Mouse (Mus musculus) myocyte (in vitro differentiated cells): ENCODE measurements at regions not wholly inside any gene's neighbourhood (a gene's known extent, or its start where the extent isn't known, plus 50 kb on each side); places are given as distances from the start of the nearest gene placed in this dataset.

Experiments
- H3K27me3 ChIP-seq: one replicate; pipeline ENCODE4 v1.6.1; 2011; ENCODE audit not compliant: control insufficient read depth, insufficient read depth, insufficient read length
- H3K36me3 ChIP-seq: one replicate; pipeline ENCODE4 v1.6.1; 2011; ENCODE audit not compliant: control insufficient read depth, insufficient read depth
- H3K4me2 ChIP-seq: one replicate; pipeline ENCODE4 v1.6.1; 2011; ENCODE audit warnings: low read depth, control low read depth
- H3K4me3 ChIP-seq: one replicate; pipeline ENCODE4 v1.5.1; 2011; ENCODE audit warnings: mild to moderate bottlenecking, control low read depth, moderate library complexity
- H3K79me2 ChIP-seq: one replicate; pipeline ENCODE4 v1.6.1; 2011; ENCODE audit not compliant: control insufficient read depth, insufficient read depth
- H3ac ChIP-seq: one replicate; pipeline ENCODE4 v1.6.1; 2011; ENCODE audit not compliant: control insufficient read depth, insufficient read length
- CEBPB ChIP-seq: IDR thresholded peaks from 2 replicates; pipeline ENCODE4 v1.6.1; 2011; ENCODE audit warnings: mild to moderate bottlenecking, moderate library complexity; ENCODE audit not compliant: poor library complexity, insufficient read depth, severe bottlenecking
- E2F4 ChIP-seq: IDR thresholded peaks from one replicate; pipeline ENCODE4 v1.6.1; 2011; ENCODE audit warnings: mild to moderate bottlenecking, control low read depth, moderate library complexity; ENCODE audit not compliant: insufficient read depth
- MAX ChIP-seq: IDR thresholded peaks from one replicate; pipeline ENCODE4 v1.6.1; 2011; ENCODE audit warnings: low read depth, mild to moderate bottlenecking, control low read depth
- MYOD1 ChIP-seq, 3 experiments: IDR thresholded peaks; one replicate each; pipeline ENCODE4 v1.6.1; 2011; ENCODE audit warnings: control low read depth in 2 of 3, low read depth in 2 of 3, mild to moderate bottlenecking in 2 of 3, moderate library complexity in 1 of 3; ENCODE audit not compliant: insufficient read length in 2 of 3, control insufficient read depth in 1 of 3
- MYOG ChIP-seq, 3 experiments: IDR thresholded peaks; one replicate each; pipeline ENCODE4 v1.6.1; 2011; ENCODE audit warnings: control low read depth in 2 of 3, low read depth in 2 of 3, mild to moderate bottlenecking in 2 of 3; ENCODE audit not compliant: insufficient read length in 2 of 3, control insufficient read depth in 1 of 3, insufficient read depth in 1 of 3
- POLR2A ChIP-seq: IDR thresholded peaks from one replicate; pipeline ENCODE4 v1.6.1; 2011; ENCODE audit warnings: low read depth, mild to moderate bottlenecking, control low read depth, moderate library complexity; ENCODE audit not compliant: insufficient read length
- POLR2AphosphoS2 ChIP-seq: IDR thresholded peaks from one replicate; pipeline ENCODE4 v1.6.1; 2011; ENCODE audit warnings: low read depth, control low read depth; ENCODE audit not compliant: insufficient read length
- REST ChIP-seq: IDR thresholded peaks from one replicate; pipeline ENCODE4 v1.6.1; 2011; ENCODE audit warnings: mild to moderate bottlenecking, control low read depth, moderate library complexity; ENCODE audit not compliant: insufficient read depth, insufficient read length
- SRF ChIP-seq: IDR thresholded peaks from one replicate; pipeline ENCODE4 v1.6.1; 2011; ENCODE audit warnings: low read depth; ENCODE audit not compliant: control insufficient read depth, insufficient read length
- TCF12 ChIP-seq: IDR thresholded peaks from one replicate; pipeline ENCODE4 v1.6.1; 2011; ENCODE audit warnings: mild to moderate bottlenecking, control low read depth; ENCODE audit not compliant: poor library complexity, insufficient read depth, severe bottlenecking
- TCF3 ChIP-seq: IDR thresholded peaks from one replicate; pipeline ENCODE4 v1.6.1; 2011; ENCODE audit warnings: low read depth, control low read depth; ENCODE audit not compliant: insufficient read length
- USF1 ChIP-seq: IDR thresholded peaks from one replicate; pipeline ENCODE4 v1.6.1; 2011; ENCODE audit warnings: low read depth, mild to moderate bottlenecking, control low read depth, moderate library complexity

DNA sequence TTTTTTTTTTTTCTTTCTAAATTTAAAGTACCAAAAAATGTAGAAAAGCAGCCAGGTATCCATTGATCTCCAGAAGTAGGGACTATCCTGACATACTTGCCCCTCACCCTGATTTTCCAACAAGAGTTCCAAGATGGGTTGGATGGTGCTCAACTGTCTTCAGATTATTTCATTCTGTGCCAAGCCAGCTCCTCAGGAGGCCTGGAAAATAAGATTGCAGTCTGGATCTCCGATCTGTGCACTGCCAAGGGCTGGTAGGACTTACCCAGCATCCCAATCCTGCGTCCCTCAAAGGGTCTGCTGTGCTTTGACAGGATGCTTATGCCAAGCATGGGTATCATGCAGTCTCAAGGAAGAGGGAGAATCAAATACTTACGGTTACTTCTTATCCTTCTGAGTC lies 517.8 kb upstream of the Tnp1 start:
- H3K79me2 ChIP-seq, result no peaks in the 10 kb centered on the region
- H3K36me3 ChIP-seq, result no peaks in the 10 kb centered on the region
- H3K4me3 ChIP-seq, result no peak overlapping the region
- H3ac ChIP-seq, result no peak overlapping the region
- no peaks in the 10 kb centered on the region for H3K27me3 ChIP-seq
- H3K4me2 ChIP-seq, result no peak overlapping the region
- no peak for TF ChIP-seq TCF3

- TF ChIP-seq TCF12, result no peak
- TF ChIP-seq E2F4, result no peak
- no peak for TF ChIP-seq CEBPB
- TF ChIP-seq MYOD1 (IDR thresholded peaks at IDR 0.05; ENCODE audit: control insufficient read depth in 1 of 3, insufficient read length in 2 of 3, low read depth in 2 of 3), result no peak
- TF ChIP-seq USF1, result no peak
- TF ChIP-seq MYOG (IDR thresholded peaks at IDR 0.05; ENCODE audit: control insufficient read depth in 1 of 3, insufficient read depth in 1 of 3, insufficient read length in 2 of 3, low read depth in 2 of 3), result no peak
- TF ChIP-seq POLR2A, result no peak
- TF ChIP-seq REST, result no peak
- no peak for TF ChIP-seq MAX
- Histone ChIP-seq H3K27me3 (no peaks in the 10 kb centered on the region), H3ac (no peak overlapping the region), H3K79me2 (no peaks in the 10 kb centered on the region), H3K4me2 (no peak overlapping the region), H3K36me3 (no peaks in the 10 kb centered on the region), H3K4me3 (no peak overlapping the region)
Observed at GRCm38 (mm10) chr1:73532316-73532715, 516.6 kb upstream of the Tnp1 start.

DNA sequence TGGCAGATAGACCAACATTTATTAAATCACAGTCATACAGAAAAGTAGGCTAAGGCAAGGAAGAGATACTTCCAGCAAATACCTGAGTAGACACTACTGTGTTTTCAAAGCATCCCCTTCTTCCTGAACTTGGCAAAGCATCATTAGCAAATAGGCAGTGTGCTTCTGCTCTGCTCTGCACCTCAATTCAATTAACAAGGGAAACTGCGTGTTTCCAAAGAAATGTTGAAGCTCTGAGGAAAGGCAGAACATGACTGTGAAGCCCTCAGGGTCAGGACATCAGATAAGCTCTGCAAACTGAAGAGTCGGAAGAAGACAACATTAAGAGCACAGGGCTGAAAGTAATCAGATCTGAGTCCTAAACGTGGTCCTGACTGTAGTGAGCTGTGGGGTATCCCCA lies 516.1 kb upstream of the Tnp1 start:
- no peaks in the 10 kb centered on the region for H3K27me3 ChIP-seq
- H3K4me2 ChIP-seq, result no peak overlapping the region
- H3K79me2 ChIP-seq, result no peaks in the 10 kb centered on the region
- H3ac ChIP-seq, result no peak overlapping the region
- H3K4me3 ChIP-seq, result no peak overlapping the region
- H3K36me3 ChIP-seq, result no peaks in the 10 kb centered on the region
- TF ChIP-seq REST (no peak), E2F4 (no peak), USF1 (no peak), POLR2A (no peak), MYOD1 (IDR thresholded peaks at IDR 0.05; ENCODE audit: control insufficient read depth in 1 of 3, insufficient read length in 2 of 3, low read depth in 2 of 3) (no peak), POLR2AphosphoS2 (no peak), TCF3 (no peak), CEBPB (no peak), TCF12 (no peak)

DNA sequence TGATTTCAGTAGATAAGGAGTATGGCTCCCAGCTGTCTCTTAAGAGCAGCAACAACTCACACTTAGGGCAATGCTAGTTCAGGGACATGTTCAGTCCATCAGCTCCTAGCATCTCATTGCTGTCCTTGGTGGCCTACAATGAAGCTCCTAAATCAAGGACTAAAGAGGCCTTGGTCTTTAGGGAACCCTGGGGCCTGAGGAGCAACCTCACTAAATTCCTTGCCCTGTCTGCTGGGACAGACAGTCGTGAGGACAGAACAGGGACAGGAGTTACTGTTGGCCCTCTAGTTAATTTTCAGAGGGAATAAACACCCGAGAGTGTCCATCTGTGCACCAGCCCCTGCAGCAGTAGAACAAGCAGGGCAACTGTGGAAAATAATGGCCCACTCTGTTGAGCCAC lies 514.6 kb upstream of the Tnp1 start:
- TF ChIP-seq REST, result no peak
- no peak for TF ChIP-seq POLR2AphosphoS2
- no peak for TF ChIP-seq CEBPB
- TF ChIP-seq E2F4, result no peak
- TF ChIP-seq MYOG (IDR thresholded peaks at IDR 0.05; ENCODE audit: control insufficient read depth in 1 of 3, insufficient read depth in 1 of 3, insufficient read length in 2 of 3, low read depth in 2 of 3), result no peak
- no peak for TF ChIP-seq MYOD1 (IDR thresholded peaks at IDR 0.05; ENCODE audit: control insufficient read depth in 1 of 3, insufficient read length in 2 of 3, low read depth in 2 of 3)
- no peak for TF ChIP-seq SRF
- no peak for TF ChIP-seq USF1
- no peak for TF ChIP-seq TCF12
- TF ChIP-seq POLR2A, result no peak
- TF ChIP-seq TCF3, result no peak
- no peak for TF ChIP-seq MAX
- H3ac ChIP-seq, result no peak overlapping the region
- no peaks in the 10 kb centered on the region for H3K36me3 ChIP-seq

GRCm38 (mm10) chr1:73528623-73529022 lies 512.9 kb upstream of the Tnp1 start:
- no peak overlapping the region for H3K4me2 ChIP-seq
- no peaks in the 10 kb centered on the region for H3K36me3 ChIP-seq
- no peaks in the 10 kb centered on the region for H3K79me2 ChIP-seq
- TF ChIP-seq MAX (no peak), REST (no peak), POLR2A (no peak), USF1 (no peak), SRF (no peak), TCF12 (no peak), E2F4 (no peak), MYOG (IDR thresholded peaks at IDR 0.05; ENCODE audit: control insufficient read depth in 1 of 3, insufficient read depth in 1 of 3, insufficient read length in 2 of 3, low read depth in 2 of 3) (no peak), TCF3 (no peak), MYOD1 (IDR thresholded peaks at IDR 0.05; ENCODE audit: control insufficient read depth in 1 of 3, insufficient read length in 2 of 3, low read depth in 2 of 3) (no peak), POLR2AphosphoS2 (no peak), CEBPB (no peak)
- no peak overlapping the region for H3ac ChIP-seq
- no peak overlapping the region for H3K4me3 ChIP-seq
- H3K27me3 ChIP-seq, result no peaks in the 10 kb centered on the region

More for the DNA sequence above, 514.6 kb upstream of the Tnp1 start:
- Histone ChIP-seq H3K4me3 (no peak overlapping the region), H3K4me2 (no peak overlapping the region), H3K27me3 (no peaks in the 10 kb centered on the region), H3K79me2 (no peaks in the 10 kb centered on the region)
